Mouse (Mus musculus) embryonic facial prominence, embryonic 14.5 days (tissue): ENCODE measurements around the gene Ptpn14. TPM values are rescaled to one million over a fixed set of nuclear protein-coding genes. Genes with fewer than 3 reads are reported as not detected.

Source experiments
- ATAC-seq: fragments of 200-750 bp; cut with Nextera tagmentation; 2 replicates; pipeline ENCODE4 v1.8.0; 2017; ENCODE audit warnings: low read depth, moderate number of reproducible peaks, moderate TSS enrichment
- DNase-seq: peaks from one replicate; pipeline ENCODE4 v3.0.0-alpha.2; 2015; ENCODE audit warnings: low spot score
- H3K27ac ChIP-seq: fragments of 300-500 bp; sonication (generic); replicated peaks from 2 replicates; pipeline ENCODE4 v1.5.1; 2014; ENCODE audit warnings: low read depth, mild to moderate bottlenecking, low read length, moderate library complexity
- H3K27me3 ChIP-seq: fragments of 300-500 bp; sonication (generic); replicated peaks from 2 replicates; pipeline ENCODE4 v1.6.1; 2014; ENCODE audit warnings: low read length; ENCODE audit not compliant: control insufficient read depth, insufficient read depth
- H3K36me3 ChIP-seq: fragments of 300-500 bp; sonication (generic); 2 replicates; pipeline ENCODE4 v1.6.1; 2014; ENCODE audit warnings: low read length, mixed read lengths; ENCODE audit not compliant: control insufficient read depth, insufficient read depth
- H3K4me1 ChIP-seq: fragments of 300-500 bp; sonication (generic); 2 replicates; pipeline ENCODE4 v1.6.1; 2014; ENCODE audit warnings: antibody characterized with exemption, low read length; ENCODE audit not compliant: control insufficient read depth, insufficient read depth
- H3K4me2 ChIP-seq: fragments of 300-500 bp; sonication (generic); 2 replicates; pipeline ENCODE4 v1.6.1; 2014; ENCODE audit warnings: low read depth, mild to moderate bottlenecking, low read length, moderate library complexity, mixed read lengths
- H3K4me3 ChIP-seq: fragments of 300-500 bp; sonication (generic); 2 replicates; pipeline ENCODE4 v1.5.1; 2014; ENCODE audit warnings: low read depth, mild to moderate bottlenecking, low read length
- H3K9ac ChIP-seq: fragments of 300-500 bp; sonication (generic); 2 replicates; pipeline ENCODE4 v1.6.1; 2014; ENCODE audit warnings: low read depth, mild to moderate bottlenecking, low read length, moderate library complexity, mixed read lengths
- H3K9me3 ChIP-seq: fragments of 300-500 bp; sonication (generic); 2 replicates; pipeline ENCODE4 v1.6.1; 2016; ENCODE audit warnings: low read length; ENCODE audit not compliant: control insufficient read depth
- WGBS: fragments of 180-500 bp; shearing (Covaris S2); extraction: QIAGEN DNeasy Blood & Tissue Kit; methylation state at CpG from one replicate; pipeline ENCODE4 v1.1.7; 2014; 5-methylcytosine and 5-hydroxymethylcytosine counted together
- polyA plus RNA-seq: library from polyadenylated mRNA; unstranded; fragments of >200 nt; fragmentation: Nextera tagmentation; extraction: Ambion mirVana; gene quantifications from 2 replicates; pipeline ENCODE4 v1.2.1, GENCODE M21; 2014

Gene Ptpn14
- polyA plus RNA-seq, 1 experiment from 2014 or later: 12.5 TPM

- no peaks in the 10 kb centered on the region for H3K36me3 ChIP-seq
- no peak for ATAC-seq
- no peaks in the 10 kb centered on the region for H3K27me3 ChIP-seq
- H3K9ac ChIP-seq: no peak overlapping the region
- 73% methylated on average over 3 of the region's 3 CpGs for WGBS
- no peak for DNase-seq
- peaks cover 17% of the 10 kb centered on the region for H3K4me1 ChIP-seq
- no peak overlapping the region for H3K27ac ChIP-seq
- H3K4me2 ChIP-seq: no peak overlapping the region
- no peaks in the 10 kb centered on the region for H3K9me3 ChIP-seq
- no peak overlapping the region for H3K4me3 ChIP-seq
Measured at GRCm38 (mm10) chr1:189919756-189920155, 191.7 kb downstream of the Ptpn14 start.

GRCm38 (mm10) chr1:189920701-189921567, 192.9 kb downstream of the Ptpn14 start:
- no peak for ATAC-seq
- 40% methylated on average over 28 of the region's 28 CpGs for WGBS
- Histone ChIP-seq H3K4me2 (peak overlapping the region; percentile 73), H3K27ac (no peak overlapping the region), H3K9ac (peak overlapping the region; percentile 86), H3K36me3 (no peaks in the 10 kb centered on the region), H3K4me3 (peak overlapping the region; percentile 85), H3K27me3 (no peaks in the 10 kb centered on the region), H3K9me3 (no peaks in the 10 kb centered on the region), H3K4me1 (peaks cover 17% of the 10 kb centered on the region)
- DNase-seq: peak; percentile 65

- no peak for ATAC-seq
- no peaks in the 10 kb centered on the region for H3K27me3 ChIP-seq
Measured at GRCm38 (mm10) chr1:189921568-189921817, 193.4 kb downstream of the Ptpn14 start.

GRCm38 (mm10) chr1:189921818-189922592, 193.9 kb downstream of the Ptpn14 start, which contains the start of gene Smyd2:
Smyd2 (minus strand) TSS chr1:189922363.
- WGBS: 0% methylated on average over 40 of the region's 90 CpGs
- Histone ChIP-seq H3K4me1 (peaks cover 17% of the 10 kb centered on the region), H3K4me3 (peak within 1 kb of the TSS; percentile 85), H3K27ac (peak within 1 kb of the TSS; percentile 61), H3K9me3 (no peaks in the 10 kb centered on the region), H3K27me3 (no peaks in the 10 kb centered on the region), H3K36me3 (no peaks in the 10 kb centered on the region), H3K4me2 (peak within 1 kb of the TSS; percentile 73), H3K9ac (peak within 1 kb of the TSS; percentile 86)
- peak; percentile 92 for ATAC-seq
- DNase-seq: peak; percentile 92

More at GRCm38 (mm10) chr1:189921568-189921817, 193.4 kb downstream of the Ptpn14 start:
- Histone ChIP-seq H3K36me3 (no peaks in the 10 kb centered on the region), H3K9me3 (no peaks in the 10 kb centered on the region), H3K9ac (peak overlapping the region; percentile 86), H3K27ac (peak overlapping the region; percentile 61; the same call in 1 of the 2 replicates), H3K4me1 (peaks cover 17% of the 10 kb centered on the region), H3K4me3 (peak overlapping the region; percentile 85), H3K4me2 (peak overlapping the region; percentile 73)
- DNase-seq: no peak
- WGBS: 5% methylated on average over 4 of the region's 4 CpGs

GRCm38 (mm10) chr1:189922721-189923120, 194.7 kb downstream of the Ptpn14 start:
- 13% methylated on average over 9 of the region's 9 CpGs for WGBS
- no peak overlapping the region for H3K27ac ChIP-seq
- H3K4me2 ChIP-seq: peak overlapping the region; percentile 73
- H3K9ac ChIP-seq: peak overlapping the region; percentile 86
- H3K36me3 ChIP-seq: no peaks in the 10 kb centered on the region
- H3K27me3 ChIP-seq: no peaks in the 10 kb centered on the region
- H3K4me1 ChIP-seq: peaks cover 17% of the 10 kb centered on the region
- ATAC-seq (peak; percentile 35; the same call in 1 of the 2 replicates), DNase-seq (peak; percentile 50)
- H3K4me3 ChIP-seq: peak overlapping the region; percentile 85
- no peaks in the 10 kb centered on the region for H3K9me3 ChIP-seq

- H3K4me1 ChIP-seq: peaks cover 17% of the 10 kb centered on the region
- 77% methylated on average over 4 of the region's 4 CpGs for WGBS
- no peaks in the 10 kb centered on the region for H3K27me3 ChIP-seq
- ATAC-seq (no peak), DNase-seq (no peak)
- no peak overlapping the region for H3K27ac ChIP-seq
- H3K9me3 ChIP-seq: no peaks in the 10 kb centered on the region
- no peak overlapping the region for H3K4me2 ChIP-seq
- no peak overlapping the region for H3K4me3 ChIP-seq
- H3K9ac ChIP-seq: no peak overlapping the region
- no peaks in the 10 kb centered on the region for H3K36me3 ChIP-seq
Measured at GRCm38 (mm10) chr1:189923157-189923556, 195.1 kb downstream of the Ptpn14 start.

- Histone ChIP-seq H3K27me3 (no peaks in the 10 kb centered on the region), H3K27ac (no peak overlapping the region), H3K36me3 (no peaks in the 10 kb centered on the region), H3K9ac (no peak overlapping the region), H3K4me3 (no peak overlapping the region), H3K4me1 (peaks cover 17% of the 10 kb centered on the region), H3K4me2 (no peak overlapping the region), H3K9me3 (no peaks in the 10 kb centered on the region)
- ATAC-seq: no peak
- no peak for DNase-seq
- 74% methylated on average over 22 of the region's 22 CpGs for WGBS
Measured at GRCm38 (mm10) chr1:189923871-189924568, 196.0 kb downstream of the Ptpn14 start.

GRCm38 (mm10) chr1:189926279-189926678, 198.2 kb downstream of the Ptpn14 start:
- 73% methylated on average over 8 of the region's 8 CpGs for WGBS
- Histone ChIP-seq H3K27ac (no peak overlapping the region), H3K9me3 (no peaks in the 10 kb centered on the region), H3K4me3 (no peak overlapping the region), H3K4me2 (no peak overlapping the region), H3K4me1 (peaks cover 9% of the 10 kb centered on the region), H3K27me3 (no peaks in the 10 kb centered on the region), H3K36me3 (no peaks in the 10 kb centered on the region), H3K9ac (no peak overlapping the region)
- ATAC-seq (no peak), DNase-seq (no peak)
